Mouse (Mus musculus): ENCODE measurements around the gene Traf7. TPM values are rescaled to one million over a fixed set of nuclear protein-coding genes. Genes with fewer than 3 reads are reported as not detected.

Traf7 gene
- polyA plus RNA-seq, 1 experiment from 2014 or later: 32.9 TPM

DNA sequence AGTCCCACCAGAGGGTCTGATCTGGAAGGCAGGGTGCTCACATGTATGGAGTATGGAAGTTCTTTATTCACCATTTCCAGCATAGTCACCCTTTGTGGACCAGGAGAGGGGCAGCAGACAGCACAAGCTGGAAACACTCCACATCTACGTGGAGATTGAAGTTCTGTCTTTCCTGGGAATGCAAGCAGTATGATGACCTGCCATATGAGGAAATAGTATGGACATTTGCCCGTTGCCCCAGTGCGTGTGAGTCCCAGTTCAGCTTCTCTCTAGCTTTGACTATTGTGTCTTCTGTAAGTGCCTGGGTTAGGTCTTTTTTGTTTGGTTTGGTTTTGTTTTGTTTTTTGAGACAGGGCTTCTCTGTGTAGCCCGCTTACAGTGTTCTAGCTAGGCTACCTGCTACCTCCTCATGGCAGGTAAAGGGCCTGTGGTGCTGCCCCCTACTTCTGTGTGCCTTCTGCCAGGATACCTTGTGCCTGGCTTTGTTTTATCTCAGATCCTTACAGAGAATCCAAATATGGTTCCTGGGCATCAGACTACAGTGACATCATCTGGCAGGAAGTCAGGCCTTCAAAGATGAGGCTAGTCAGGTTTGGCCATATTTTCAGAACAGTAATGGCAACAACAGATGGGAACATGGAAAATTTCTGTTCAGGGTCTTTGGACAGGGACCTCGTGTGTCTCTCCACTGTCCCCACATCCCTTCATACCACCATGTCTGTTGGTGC is 32.7 kb upstream of the Traf7 start:
- Histone ChIP-seq H3K9me3 (replicated peaks) (no peaks in the 10 kb centered on the region), H3K4me2 (no peak overlapping the region), H3K27ac (replicated peaks) (no peak overlapping the region), H3K4me3 (replicated peaks) (no peak overlapping the region), H3K36me3 (replicated peaks) (no peaks in the 10 kb centered on the region), H3K27me3 (no peaks in the 10 kb centered on the region), H3K4me1 (replicated peaks) (peaks cover 22% of the 10 kb centered on the region; the same call in 1 of the 2 replicates), H3K9ac (no peak overlapping the region)
- 64% methylated on average over 5 of the region's 5 CpGs for WGBS (ENCODE audit: insufficient replicate concordance)
- ATAC-seq (ENCODE audit: insufficient read depth): no peak

- no peak for ATAC-seq (ENCODE audit: insufficient read depth)
- no peak overlapping the region for H3K4me3 ChIP-seq (replicated peaks)
- 59% methylated on average over 3 of the region's 3 CpGs for WGBS (ENCODE audit: insufficient replicate concordance)
- H3K36me3 ChIP-seq (replicated peaks): no peaks in the 10 kb centered on the region
- peaks cover 18% of the 10 kb centered on the region; the same call in 1 of the 2 replicates for H3K4me1 ChIP-seq (replicated peaks)
- H3K9me3 ChIP-seq (replicated peaks): no peaks in the 10 kb centered on the region
- no peaks in the 10 kb centered on the region for H3K27me3 ChIP-seq
- H3K4me2 ChIP-seq: no peak overlapping the region
- no peak overlapping the region for H3K9ac ChIP-seq
- peak overlapping the region; percentile 35 for H3K27ac ChIP-seq (replicated peaks)
Observed at GRCm38 (mm10) chr17:24559146-24559545, 31.4 kb upstream of the Traf7 start.

GRCm38 (mm10) chr17:24558600-24559099 is 30.9 kb upstream of the Traf7 start:
- Histone ChIP-seq H3K4me2 (no peak overlapping the region), H3K4me3 (replicated peaks) (no peak overlapping the region), H3K4me1 (replicated peaks) (peaks cover 18% of the 10 kb centered on the region; the same call in 1 of the 2 replicates), H3K27me3 (no peaks in the 10 kb centered on the region), H3K27ac (replicated peaks) (peak overlapping the region; percentile 35; the same call in 1 of the 2 replicates), H3K36me3 (replicated peaks) (no peaks in the 10 kb centered on the region), H3K9ac (no peak overlapping the region), H3K9me3 (replicated peaks) (no peaks in the 10 kb centered on the region)
- WGBS (ENCODE audit: insufficient replicate concordance): 61% methylated on average over 4 of the region's 4 CpGs
- no peak for ATAC-seq (ENCODE audit: insufficient read depth)

- H3K27ac ChIP-seq (replicated peaks): no peak overlapping the region
- H3K9ac ChIP-seq: no peak overlapping the region
- no peak for ATAC-seq (ENCODE audit: insufficient read depth)
Observed at GRCm38 (mm10) chr17:24557091-24557490, 29.4 kb upstream of the Traf7 start.

GRCm38 (mm10) chr17:24551050-24551444 is 23.3 kb upstream of the Traf7 start:
- Histone ChIP-seq H3K27ac (replicated peaks) (peak overlapping the region; percentile 91; the same call in 1 of the 2 replicates), H3K27me3 (no peaks in the 10 kb centered on the region), H3K4me1 (replicated peaks) (peaks cover 45% of the 10 kb centered on the region), H3K4me3 (replicated peaks) (peak overlapping the region; percentile 81), H3K4me2 (peak overlapping the region; percentile 100), H3K9ac (peak overlapping the region; percentile 85), H3K36me3 (replicated peaks) (no peaks in the 10 kb centered on the region), H3K9me3 (replicated peaks) (no peaks in the 10 kb centered on the region)
- ATAC-seq (ENCODE audit: insufficient read depth): no peak
- WGBS (ENCODE audit: insufficient replicate concordance): 62% methylated on average over 3 of the region's 3 CpGs

More at GRCm38 (mm10) chr17:24557091-24557490, 29.4 kb upstream of the Traf7 start:
- Histone ChIP-seq H3K9me3 (replicated peaks) (no peaks in the 10 kb centered on the region), H3K4me3 (replicated peaks) (no peak overlapping the region), H3K4me2 (no peak overlapping the region), H3K36me3 (replicated peaks) (no peaks in the 10 kb centered on the region), H3K4me1 (replicated peaks) (peaks cover 18% of the 10 kb centered on the region; the same call in 1 of the 2 replicates), H3K27me3 (no peaks in the 10 kb centered on the region)
- whole genome bisulfite sequencing (ENCODE audit: insufficient replicate concordance): 84% methylated on average over 7 of the region's 7 CpGs

GRCm38 (mm10) chr17:24550416-24551049 is 22.8 kb upstream of the Traf7 start:
- Histone ChIP-seq H3K4me2 (peak overlapping the region; percentile 100), H3K9ac (peak overlapping the region; percentile 85), H3K4me3 (replicated peaks) (peak overlapping the region; percentile 81), H3K4me1 (replicated peaks) (peaks cover 43% of the 10 kb centered on the region), H3K9me3 (replicated peaks) (no peaks in the 10 kb centered on the region), H3K36me3 (replicated peaks) (no peaks in the 10 kb centered on the region), H3K27me3 (no peaks in the 10 kb centered on the region), H3K27ac (replicated peaks) (peak overlapping the region; percentile 91)
- WGBS (ENCODE audit: insufficient replicate concordance): 2% methylated on average over 44 of the region's 44 CpGs
- ATAC-seq (ENCODE audit: insufficient read depth): peak; percentile 63

- Histone ChIP-seq H3K4me1 (replicated peaks) (peaks cover 43% of the 10 kb centered on the region), H3K9ac (peak within 1 kb of the TSS; percentile 85), H3K27ac (replicated peaks) (peak within 1 kb of the TSS; percentile 91), H3K4me3 (replicated peaks) (peak within 1 kb of the TSS; percentile 81), H3K36me3 (replicated peaks) (no peaks in the 10 kb centered on the region), H3K4me2 (peak within 1 kb of the TSS; percentile 100), H3K9me3 (replicated peaks) (no peaks in the 10 kb centered on the region), H3K27me3 (peaks cover 2% of the 10 kb centered on the region; the same call in 1 of the 2 replicates)
- peak; percentile 90 for ATAC-seq (ENCODE audit: insufficient read depth)
- WGBS (ENCODE audit: insufficient replicate concordance): under 1% methylated on average over 72 of the region's 72 CpGs
Observed at GRCm38 (mm10) chr17:24549618-24550415, 22.1 kb upstream of the Traf7 start, which contains the start of gene Pkd1. Gene Pkd1 (plus strand): TSS chr17:24549834.

DNA sequence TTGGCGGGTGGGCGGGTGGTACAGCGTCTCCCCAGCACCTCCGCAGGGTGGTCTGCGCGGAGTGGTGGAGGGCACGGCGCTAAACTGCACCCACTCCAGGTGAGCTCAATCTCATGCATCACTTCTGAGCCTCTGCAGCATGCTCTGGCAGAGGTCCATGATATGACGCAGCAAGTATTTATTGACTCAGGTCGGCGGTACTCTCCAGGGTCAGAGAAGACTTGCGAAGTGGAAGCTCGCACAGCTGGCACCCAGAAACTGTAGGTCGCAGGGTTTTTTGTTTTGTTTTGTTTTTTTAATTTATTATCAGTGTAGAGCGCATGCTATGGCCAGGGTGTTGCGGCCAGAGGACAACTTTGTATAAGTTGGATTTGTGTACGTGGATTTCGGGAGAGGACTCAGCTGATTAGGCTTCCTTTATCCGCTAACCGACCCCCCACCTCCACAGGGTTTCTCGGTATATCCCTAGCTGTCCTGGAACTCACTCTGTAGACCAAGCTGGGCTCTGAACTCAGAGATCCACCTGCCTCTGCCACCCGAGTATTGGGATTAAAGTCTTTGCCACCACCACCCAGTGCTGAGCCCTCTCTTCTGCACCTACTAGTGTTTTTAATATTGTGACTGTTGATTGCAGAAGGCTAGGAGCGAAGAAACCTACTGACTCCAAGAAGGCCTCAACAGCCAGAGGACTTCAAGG is 21.3 kb upstream of the Traf7 start:
- Histone ChIP-seq H3K27me3 (peaks cover 8% of the 10 kb centered on the region; the same call in 1 of the 2 replicates), H3K4me1 (replicated peaks) (peaks cover 43% of the 10 kb centered on the region), H3K27ac (replicated peaks) (peak overlapping the region; percentile 87), H3K4me2 (peak overlapping the region; percentile 100), H3K9ac (peak overlapping the region; percentile 65), H3K9me3 (replicated peaks) (no peaks in the 10 kb centered on the region), H3K4me3 (replicated peaks) (peak overlapping the region; percentile 81), H3K36me3 (replicated peaks) (no peaks in the 10 kb centered on the region)
- WGBS (ENCODE audit: insufficient replicate concordance): under 1% methylated on average over 23 of the region's 23 CpGs
- peak; percentile 42 for ATAC-seq (ENCODE audit: insufficient read depth)

GRCm38 (mm10) chr17:24548435-24548834 is 20.7 kb upstream of the Traf7 start:
- WGBS (ENCODE audit: insufficient replicate concordance): 12% methylated on average over 9 of the region's 9 CpGs
- H3K4me1 ChIP-seq (replicated peaks): peaks cover 43% of the 10 kb centered on the region
- H3K27ac ChIP-seq (replicated peaks): peak overlapping the region; percentile 87; the same call in 1 of the 2 replicates
- no peak for ATAC-seq (ENCODE audit: insufficient read depth)
- peak overlapping the region; percentile 100 for H3K4me2 ChIP-seq
- H3K9ac ChIP-seq: peak overlapping the region; percentile 65; the same call in 1 of the 2 replicates
- H3K36me3 ChIP-seq (replicated peaks): no peaks in the 10 kb centered on the region
- H3K4me3 ChIP-seq (replicated peaks): peak overlapping the region; percentile 81
- peaks cover 8% of the 10 kb centered on the region; the same call in 1 of the 2 replicates for H3K27me3 ChIP-seq
- H3K9me3 ChIP-seq (replicated peaks): no peaks in the 10 kb centered on the region

DNA sequence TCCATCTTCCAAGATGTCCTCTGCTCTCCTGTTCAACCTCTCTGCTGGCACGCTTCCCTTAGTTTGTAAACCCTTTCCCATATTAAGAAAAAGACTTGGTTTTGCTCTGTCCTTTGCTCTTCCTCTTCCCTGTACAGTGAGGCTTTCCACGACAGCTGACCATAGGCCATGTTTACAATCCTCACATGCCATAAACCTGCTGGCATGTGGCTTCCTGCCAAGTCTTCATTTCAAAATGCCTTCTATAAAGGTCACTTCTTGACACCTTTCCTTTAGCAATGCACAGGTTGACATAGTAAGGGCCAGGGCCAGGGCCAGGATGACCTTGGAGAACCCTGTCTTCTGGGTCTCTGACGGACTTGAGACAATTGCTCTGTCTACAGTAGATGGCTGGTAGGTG is 18.5 kb upstream of the Traf7 start:
- H3K27ac ChIP-seq (replicated peaks): no peak overlapping the region
- H3K9ac ChIP-seq: no peak overlapping the region
- no peak overlapping the region for H3K4me3 ChIP-seq (replicated peaks)
- H3K27me3 ChIP-seq: peaks cover 8% of the 10 kb centered on the region; the same call in 1 of the 2 replicates
- peaks cover 35% of the 10 kb centered on the region for H3K4me1 ChIP-seq (replicated peaks)
- H3K4me2 ChIP-seq: no peak overlapping the region
- ATAC-seq (ENCODE audit: insufficient read depth): no peak
- 73% methylated on average over 3 of the region's 3 CpGs for WGBS (ENCODE audit: insufficient replicate concordance)
- H3K9me3 ChIP-seq (replicated peaks): no peaks in the 10 kb centered on the region
- H3K36me3 ChIP-seq (replicated peaks): no peaks in the 10 kb centered on the region

Data from liver, embryonic 15.5 days (tissue).